Mouse (Mus musculus): ENCODE data around the gene Wdr25.

DNA sequence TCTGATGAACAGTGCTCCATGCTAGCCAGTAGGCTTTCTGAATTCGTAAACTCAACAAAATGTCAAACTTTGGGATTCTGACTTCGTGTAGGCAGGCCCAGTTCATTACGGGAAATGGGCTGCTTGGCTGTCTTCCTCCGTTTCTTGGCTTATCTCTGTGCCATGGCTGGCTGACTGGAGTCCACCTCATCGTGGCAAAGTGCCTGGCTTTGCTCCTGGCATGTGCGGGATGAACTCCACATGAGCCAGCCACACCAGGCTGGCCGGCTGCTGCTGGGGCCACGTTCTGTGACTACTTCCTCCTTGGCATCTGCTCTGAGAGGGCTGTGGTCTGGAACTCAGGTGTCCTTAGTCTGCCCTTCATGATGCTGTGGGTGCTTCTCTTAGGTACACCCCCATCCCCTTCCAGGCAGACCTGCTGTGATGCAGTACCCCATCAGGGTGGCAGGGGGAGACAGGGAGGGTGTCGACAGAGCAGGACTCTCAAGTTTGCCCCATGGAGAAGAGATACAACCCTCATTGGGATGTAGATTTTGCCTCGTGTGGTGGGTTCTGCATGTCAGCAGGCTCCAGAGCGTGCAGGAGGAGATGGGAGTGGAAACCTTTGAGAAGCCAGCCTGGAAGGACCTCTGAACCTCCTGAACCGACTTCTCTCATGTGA lies 102.7 kb downstream of the Wdr25 start:
- TF ChIP-seq CTCF (IDR thresholded peaks at IDR 0.05; ENCODE audit: extremely low read depth, insufficient read depth, insufficient read length, insufficient replicate concordance) (no peak), POLR2A (IDR thresholded peaks at IDR 0.05; ENCODE audit: low read depth, low read length) (no peak)
